Mouse (Mus musculus): ENCODE data around the gene Cib2. TPM values are rescaled to one million over a fixed set of nuclear protein-coding genes. Genes with fewer than 3 reads are reported as not detected.
"Not testable (repeated sequence)": the region's sequence is repeated elsewhere in the genome, so short reads cannot be mapped to it uniquely, and the experiment has no call there.

The Cib2 gene
- 10 to 100 TPM; 20.5 to 21.9 TPM for total RNA-seq (2021)
- long read RNA-seq, experiment 1, transcript Cib2-201 (6 exons, 1,433 nt): major isoform, 14 of 15 reads
- long read RNA-seq, experiment 1, partial matches to known transcripts: 1 of 15 reads
- long read RNA-seq, experiment 1, other reads (novel, unspliced or antisense): 0 of 15 reads
- long read RNA-seq, experiment 2, transcript Cib2-201 (6 exons, 1,433 nt): major isoform, 27 of 30 reads
- long read RNA-seq, experiment 2, partial matches to known transcripts: 1 of 30 reads
- long read RNA-seq, experiment 2, other reads (novel, unspliced or antisense): 2 of 30 reads

GRCm38 (mm10) chr9:54559771-54560471 lies at the start of gene Cib2:
Gene Cib2, minus strand, starts transcription at chr9:54560218.
- peak; percentile 54 to 70 for DNase-seq (ENCODE audit: low spot score in 2 of 2)

- DNase-seq (ENCODE audit: low spot score in 2 of 2): peak; percentile 26 to 52
Observed at GRCm38 (mm10) chr9:54604886-54605285, 44.9 kb upstream of the Cib2 start.

GRCm38 (mm10) chr9:54604131-54604654 lies 44.2 kb upstream of the Cib2 start:
- no peak for DNase-seq (ENCODE audit: low spot score in 2 of 2)

GRCm38 (mm10) chr9:54602916-54603315 lies 42.9 kb upstream of the Cib2 start:
- DNase-seq (ENCODE audit: low spot score in 2 of 2): no peak

GRCm38 (mm10) chr9:54602386-54602785 lies 42.4 kb upstream of the Cib2 start:
- DNase-seq (ENCODE audit: low spot score in 2 of 2): no peak

GRCm38 (mm10) chr9:54596752-54597465 lies 36.9 kb upstream of the Cib2 start:
- DNase-seq (ENCODE audit: low spot score in 2 of 2): no peak

- DNase-seq (ENCODE audit: low spot score in 2 of 2): not testable (repeated sequence)
Observed at GRCm38 (mm10) chr9:54593652-54594051, 33.6 kb upstream of the Cib2 start.

GRCm38 (mm10) chr9:54587863-54588262 lies 27.8 kb upstream of the Cib2 start:
- no peak for DNase-seq (ENCODE audit: low spot score in 2 of 2)

- peak; percentile 96 to 98 for DNase-seq (ENCODE audit: low spot score in 2 of 2)
Observed at GRCm38 (mm10) chr9:54586199-54587061, 26.4 kb upstream of the Cib2 start, which contains the start of gene Idh3a. Gene Idh3a, plus strand, starts transcription at chr9:54586334.

- no peak for DNase-seq (ENCODE audit: low spot score in 2 of 2)
Observed at GRCm38 (mm10) chr9:54585839-54586198, 25.8 kb upstream of the Cib2 start.

GRCm38 (mm10) chr9:54584127-54584526 lies 24.1 kb upstream of the Cib2 start:
- DNase-seq (ENCODE audit: low spot score in 2 of 2): not testable (repeated sequence)

GRCm38 (mm10) chr9:54583712-54584111 lies 23.7 kb upstream of the Cib2 start:
- no peak for DNase-seq (ENCODE audit: low spot score in 2 of 2)

GRCm38 (mm10) chr9:54571130-54571839 lies 11.3 kb upstream of the Cib2 start:
- DNase-seq (ENCODE audit: low spot score in 2 of 2): no peak

GRCm38 (mm10) chr9:54568732-54569131 lies 8.7 kb upstream of the Cib2 start:
- no peak for DNase-seq (ENCODE audit: low spot score in 2 of 2)

- DNase-seq (ENCODE audit: low spot score in 2 of 2): no peak
Observed at GRCm38 (mm10) chr9:54566958-54567357, 6.9 kb upstream of the Cib2 start.

GRCm38 (mm10) chr9:54560831-54561601 lies 998 bp upstream of the Cib2 start:
- no peak for DNase-seq (ENCODE audit: low spot score in 2 of 2)

GRCm38 (mm10) chr9:54558731-54559130 lies 1.3 kb downstream of the Cib2 start:
- DNase-seq (ENCODE audit: low spot score in 2 of 2): no peak

GRCm38 (mm10) chr9:54555044-54555443 lies 5.0 kb downstream of the Cib2 start:
- no peak for DNase-seq (ENCODE audit: low spot score in 2 of 2)

GRCm38 (mm10) chr9:54552409-54552808 lies 7.6 kb downstream of the Cib2 start:
- no peak for DNase-seq (ENCODE audit: low spot score in 2 of 2)
